Mouse (Mus musculus) stomach, postnatal 0 days (tissue): ENCODE results near the gene Ube2e2.
"Not testable (repeated sequence)": the region's sequence is repeated elsewhere in the genome, so short reads cannot be mapped to it uniquely, and the experiment has no call there.

ENCODE experiments used
- CTCF ChIP-seq: IDR thresholded peaks from 2 replicates; pipeline ENCODE4 v1.5.1; 2016; ENCODE audit warnings: antibody characterized with exemption, low read depth, mild to moderate bottlenecking, moderate library complexity
- EP300 ChIP-seq: optimal IDR thresholded peaks from 2 replicates; pipeline ENCODE3; 2016; ENCODE audit warnings: antibody characterized with exemption

- TF ChIP-seq CTCF, EP300: not testable (repeated sequence)
Observed at GRCm38 (mm10) chr14:18696418-18696817, 197.6 kb downstream of the Ube2e2 start.
